Mouse (Mus musculus) frontal cortex, postnatal 36 days (tissue): ENCODE measurements around the gene Cul4a.
"Not testable (repeated sequence)": the region's sequence is repeated elsewhere in the genome, so short reads cannot be mapped to it uniquely, and the experiment has no call there.

Source experiments
- DNase-seq, 2 experiments: peaks; one replicate each; pipeline ENCODE4 v3.0.0; 2022; ENCODE audit warnings: low spot score in 2 of 2

Cul4a gene

GRCm38 (mm10) chr8:13105087-13105881, at the start of gene Cul4a, which contains the start of gene Pcid2:
Cul4a (plus strand) TSS chr8:13105621.
Pcid2 (minus strand) TSS chr8:13105459.
- peak; percentile 95 to 97 for DNase-seq

GRCm38 (mm10) chr8:13057351-13057750, 48.1 kb upstream of the Cul4a start:
- no peak for DNase-seq

DNA sequence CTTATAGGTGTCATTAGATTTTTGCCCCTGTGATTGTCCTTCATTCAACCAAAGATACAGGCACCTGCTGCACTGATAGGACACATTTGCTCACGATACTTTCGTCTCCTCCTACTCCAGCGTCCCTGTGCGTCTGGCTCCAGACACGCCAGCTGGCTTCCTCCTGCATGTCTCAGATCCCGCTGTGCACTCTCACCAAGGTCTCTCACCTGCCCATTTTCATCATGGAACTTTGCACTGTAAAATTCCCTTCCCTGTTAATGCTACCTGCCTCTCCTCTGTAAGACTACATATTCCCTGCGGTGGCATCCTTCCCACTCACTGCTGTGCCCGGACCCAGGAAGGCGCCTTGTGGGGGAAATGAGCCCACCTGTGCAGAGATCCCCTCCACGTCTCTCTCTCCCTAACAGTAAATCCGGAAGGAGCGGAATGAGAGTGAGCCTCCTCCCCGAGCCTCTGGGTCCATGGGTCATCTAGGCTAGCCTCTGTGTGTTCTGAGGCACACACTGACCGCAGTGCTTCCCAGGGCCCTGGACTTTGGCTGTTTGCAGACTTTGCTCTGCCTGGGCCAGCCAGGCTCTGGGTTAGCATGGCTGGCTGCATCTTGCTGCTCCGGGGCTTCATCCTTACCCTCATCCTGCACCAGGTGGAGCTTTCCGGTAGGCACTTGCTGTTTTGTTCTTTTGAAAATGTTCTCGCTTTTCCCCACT, 44.8 kb upstream of the Cul4a start, which contains the start of gene Proz:
TSS of gene Proz (plus strand) at position 474 of the 710 bp plus-strand sequence.
- DNase-seq = no peak

- no peak for DNase-seq
These were observed 42.3 kb upstream of the Cul4a start for GRCm38 (mm10) chr8:13063112-13063511.

DNA sequence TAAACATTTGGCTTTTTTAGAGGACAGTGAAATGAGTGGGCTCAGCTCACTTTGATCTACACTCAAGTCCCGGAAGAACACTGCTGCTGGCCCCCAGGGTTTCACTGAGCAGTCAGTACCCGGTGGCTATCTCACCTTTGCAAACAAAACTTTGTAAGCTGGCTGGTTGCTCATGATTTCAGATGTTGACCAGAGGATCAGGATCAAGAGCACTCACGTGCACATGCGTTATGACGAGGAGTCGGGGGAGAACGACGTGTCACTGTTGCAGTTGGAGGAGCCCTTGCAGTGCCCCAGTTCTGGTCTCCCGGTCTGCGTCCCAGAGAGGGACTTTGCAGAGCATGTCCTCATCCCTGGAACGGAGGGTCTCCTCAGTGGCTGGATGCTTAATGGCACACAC, 32.2 kb upstream of the Cul4a start:
- DNase-seq = no peak

- DNase-seq = no peak
These were observed 30.4 kb upstream of the Cul4a start for GRCm38 (mm10) chr8:13075044-13075443.

GRCm38 (mm10) chr8:13075579-13075978, 29.8 kb upstream of the Cul4a start:
- not testable (repeated sequence) for DNase-seq

- peak in 1 of 2 experiments; percentile 4 for DNase-seq
These were observed 27.9 kb upstream of the Cul4a start for GRCm38 (mm10) chr8:13077542-13077941.

DNA sequence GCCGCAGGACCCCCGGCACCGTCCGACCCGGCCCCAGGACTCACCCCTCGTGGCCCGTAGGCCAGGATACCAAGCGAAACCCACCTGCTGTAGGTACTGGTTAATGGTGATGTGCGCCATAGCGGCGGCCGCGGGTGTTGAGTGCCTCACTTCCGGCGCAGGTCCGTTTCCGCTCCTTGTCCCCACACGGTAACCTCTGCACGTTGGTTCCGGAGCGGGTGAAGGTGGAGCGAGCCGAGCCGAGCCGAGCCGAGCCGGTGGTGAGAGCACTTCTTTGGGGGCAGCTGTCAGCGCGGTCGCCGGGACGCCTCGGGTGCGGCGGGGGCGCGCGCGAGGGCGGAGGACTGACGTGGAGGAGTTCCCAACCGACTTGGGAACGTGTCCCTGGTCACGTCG, 732 bp upstream of the Cul4a start:
- DNase-seq = peak; percentile 91 to 93

- DNase-seq = peak; percentile 17 to 21
These were observed 609 bp downstream of the Cul4a start for GRCm38 (mm10) chr8:13105908-13106551.

DNA sequence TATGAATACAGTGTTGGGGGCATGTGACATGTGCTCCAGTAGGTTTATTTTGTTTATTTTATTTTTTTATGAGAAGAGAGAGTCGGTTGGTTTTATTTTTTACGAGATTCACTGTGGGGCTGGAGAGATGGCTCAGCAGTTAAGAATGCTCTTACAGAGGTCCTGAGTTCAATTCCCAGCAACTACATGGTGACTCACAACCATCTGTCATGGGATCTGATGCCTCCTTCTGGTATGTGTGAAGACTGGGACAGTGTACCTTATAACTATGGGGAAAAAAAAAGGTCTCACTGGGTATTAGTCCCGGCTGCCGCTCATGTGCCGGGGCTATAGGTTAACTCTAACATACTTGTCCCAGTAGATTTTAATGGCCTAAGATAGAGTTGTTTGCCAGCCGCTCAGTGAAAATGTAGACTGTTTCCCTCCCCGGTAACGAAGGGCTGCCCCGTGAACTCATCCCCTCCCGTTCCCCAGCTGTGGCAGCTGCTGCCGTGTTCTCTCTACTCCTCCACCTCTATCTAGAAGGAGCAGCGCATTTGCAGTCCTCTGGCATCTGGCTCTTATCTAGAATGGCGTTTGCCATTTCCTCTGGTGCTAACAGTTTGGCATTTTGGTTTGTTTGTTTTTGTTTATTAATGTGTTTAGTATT, 2.7 kb downstream of the Cul4a start:
- DNase-seq = no peak

GRCm38 (mm10) chr8:13108967-13109366, 3.5 kb downstream of the Cul4a start:
- no peak for DNase-seq

- DNase-seq = no peak
These were observed 4.1 kb downstream of the Cul4a start for GRCm38 (mm10) chr8:13109416-13109960.

DNA sequence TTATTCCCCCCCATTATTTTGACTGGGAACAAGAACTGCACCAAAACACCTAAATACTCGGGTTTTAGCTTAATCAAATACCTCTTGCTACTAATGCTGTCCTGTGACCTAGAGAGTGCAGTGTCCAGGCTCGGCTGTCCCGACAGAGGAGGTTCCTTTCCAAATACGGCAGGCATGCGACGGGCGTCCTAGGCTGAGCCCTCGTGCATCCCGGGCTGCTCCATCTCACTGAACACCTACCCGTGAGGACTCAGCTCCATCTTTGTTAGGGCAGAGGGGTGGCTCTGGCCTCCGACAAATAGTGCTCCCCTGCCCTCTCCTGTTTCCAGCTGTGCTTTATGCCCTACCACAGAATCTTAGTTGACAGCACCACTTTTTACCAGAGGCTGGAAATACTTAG, 6.5 kb downstream of the Cul4a start:
- no peak for DNase-seq

DNA sequence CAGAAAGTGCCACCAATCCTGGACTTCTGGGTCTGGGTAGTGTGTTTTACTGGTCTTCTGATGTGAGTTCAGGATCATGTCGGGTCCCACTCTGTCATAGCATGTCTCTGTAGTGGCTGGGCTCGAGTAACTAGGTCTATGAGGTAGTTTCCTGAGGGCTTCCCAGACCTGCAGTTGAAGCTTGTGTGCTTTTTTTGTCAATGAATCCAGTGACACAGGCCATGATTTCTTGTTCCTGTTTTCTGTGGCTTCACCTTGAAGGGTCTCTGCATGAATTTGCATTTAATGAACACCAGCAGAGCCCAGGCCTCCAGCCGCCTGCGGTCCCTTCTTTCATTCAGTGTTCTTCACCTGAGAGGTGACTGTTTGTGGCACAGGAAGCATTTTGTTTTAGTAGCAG, 7.8 kb downstream of the Cul4a start:
- no peak for DNase-seq

DNA sequence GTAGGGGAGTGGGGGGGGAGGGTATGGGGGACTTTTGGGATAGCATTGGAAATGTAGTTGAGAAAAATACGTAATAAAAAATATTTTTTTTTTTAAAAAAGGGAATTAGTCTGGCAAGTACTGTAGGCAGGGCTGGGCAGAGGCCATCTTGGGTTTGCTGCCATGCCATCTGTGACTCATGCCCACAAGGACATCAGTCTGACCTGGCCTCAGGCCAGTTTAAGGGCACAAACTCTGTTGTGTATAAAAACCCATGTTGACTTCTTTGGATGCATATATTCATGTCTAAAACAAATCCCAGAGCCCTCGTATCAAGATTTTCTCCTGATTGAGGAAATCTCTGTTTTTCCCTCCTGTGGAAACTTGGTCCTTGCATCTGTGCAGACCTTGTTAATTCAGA, 11.7 kb downstream of the Cul4a start:
- no peak for DNase-seq

- DNase-seq = no peak
These were observed 13.1 kb downstream of the Cul4a start for GRCm38 (mm10) chr8:13118516-13118915.

- no peak for DNase-seq
These were observed 15.7 kb downstream of the Cul4a start for GRCm38 (mm10) chr8:13120882-13121665.

DNA sequence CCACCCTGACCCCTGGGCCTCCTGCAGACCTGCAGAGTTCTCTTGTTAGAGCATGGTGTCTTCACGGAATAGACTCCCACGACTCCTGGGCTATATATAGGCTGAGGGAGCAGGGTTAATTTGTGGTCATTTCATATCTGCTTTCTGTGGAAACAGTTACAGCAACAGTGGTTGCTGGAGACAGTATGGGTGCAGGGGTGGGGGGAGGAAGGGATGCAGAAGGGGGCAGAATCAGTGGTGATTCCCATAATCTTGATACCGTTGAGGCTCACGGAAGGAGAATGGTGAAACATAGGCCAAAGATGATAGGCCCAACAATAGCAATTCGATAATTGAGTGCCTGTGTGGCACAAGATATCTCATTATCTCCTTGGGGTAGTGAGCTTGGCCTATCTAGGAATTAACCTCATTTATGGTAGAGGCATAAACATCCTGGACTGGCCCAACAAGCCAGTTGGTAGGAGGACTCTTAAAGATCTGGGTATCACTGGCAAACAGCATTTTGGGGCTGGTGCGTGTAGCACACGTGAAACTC, 17.5 kb downstream of the Cul4a start:
- no peak for DNase-seq

GRCm38 (mm10) chr8:13124897-13125296, 19.5 kb downstream of the Cul4a start:
- DNase-seq = no peak

DNA sequence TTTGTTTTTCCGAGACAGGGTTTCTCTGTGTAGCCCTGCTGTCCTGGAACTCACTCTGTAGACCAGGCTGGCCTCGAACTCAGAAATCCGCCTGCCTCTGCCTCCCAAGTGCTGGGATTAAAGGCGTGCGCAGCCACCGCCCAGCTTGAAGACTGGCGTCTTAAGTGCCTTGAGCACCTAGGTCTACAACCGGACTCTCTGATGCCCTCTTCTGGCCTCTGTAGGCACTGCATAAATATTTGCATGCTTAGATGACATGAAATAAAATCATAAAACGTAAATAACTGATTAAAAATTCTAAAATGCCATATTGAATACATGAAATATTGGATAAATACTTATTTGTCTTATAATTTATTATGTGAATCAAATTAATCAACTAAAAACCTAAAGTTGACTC, 26.8 kb downstream of the Cul4a start:
- DNase-seq = peak; percentile 57 to 66
